Mouse (Mus musculus): ENCODE measurements around the gene Chd6. TPM values are rescaled to one million over a fixed set of nuclear protein-coding genes. Genes with fewer than 3 reads are reported as not detected.

Gene Chd6
- polyA plus RNA-seq, 1 experiment from 2014 or later, result 39.4 TPM

DNA sequence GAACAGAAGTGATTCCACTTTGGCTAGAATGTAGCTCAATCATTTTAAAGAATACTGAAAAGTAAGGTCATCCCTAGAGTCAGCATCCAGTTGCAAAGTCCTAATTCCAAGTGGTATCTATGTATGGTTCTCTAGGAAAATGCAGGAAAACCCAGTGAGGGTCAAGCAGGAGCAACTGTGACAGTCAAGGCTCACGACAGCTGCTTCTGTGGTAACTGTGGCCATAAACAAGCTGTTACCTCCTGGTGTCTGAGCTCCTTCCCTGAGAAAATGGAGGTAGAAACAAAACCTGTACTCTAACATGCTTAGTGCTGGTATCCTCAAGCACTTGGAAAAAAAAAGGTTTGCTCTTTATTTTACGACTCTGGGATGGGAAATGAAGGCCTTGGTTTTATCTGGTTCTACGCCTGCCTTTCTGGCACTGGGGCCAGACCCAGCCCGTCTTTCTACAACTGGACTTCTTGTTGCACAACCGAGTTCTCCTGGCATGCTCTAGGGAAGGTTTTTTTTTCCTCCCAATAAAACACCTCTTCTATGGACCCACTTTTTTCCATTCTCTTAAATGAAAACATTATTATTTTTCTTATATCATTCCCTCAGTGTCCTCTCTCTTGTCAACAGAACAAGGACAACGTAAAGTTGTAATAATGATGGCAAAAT lies 18.0 kb downstream of the Chd6 start:
- no peak overlapping the region for H3K4me3 ChIP-seq (ENCODE audit: low read depth, low read length)
- H3K4me2 ChIP-seq (ENCODE audit: low read depth, severe bottlenecking), result no peak overlapping the region
- H3K27ac ChIP-seq (replicated peaks; ENCODE audit: low read depth, low read length), result no peak overlapping the region
- no peaks in the 10 kb centered on the region for H3K4me1 ChIP-seq (ENCODE audit: control insufficient read depth, insufficient read depth, low read length)
- WGBS, result 86% methylated on average over 6 of the region's 6 CpGs
- no peak overlapping the region for H3K9ac ChIP-seq (ENCODE audit: low read length)
- no peak for ATAC-seq (ENCODE audit: insufficient number of reproducible peaks, low FRiP score, low TSS enrichment, low read depth)
- no peak for DNase-seq (ENCODE audit: low spot score)
- no peaks in the 10 kb centered on the region for H3K36me3 ChIP-seq (ENCODE audit: control insufficient read depth, insufficient read depth, low read length)
- H3K27me3 ChIP-seq (ENCODE audit: control insufficient read depth, insufficient read depth, low read length), result no peaks in the 10 kb centered on the region
- H3K9me3 ChIP-seq (ENCODE audit: control insufficient read depth, low read length), result no peaks in the 10 kb centered on the region

- DNase-seq (ENCODE audit: low spot score) (no peak), ATAC-seq (ENCODE audit: insufficient number of reproducible peaks, low FRiP score, low TSS enrichment, low read depth) (no peak)
- Histone ChIP-seq H3K9ac (ENCODE audit: low read length) (no peak overlapping the region), H3K27ac (replicated peaks; ENCODE audit: low read depth, low read length) (no peak overlapping the region), H3K36me3 (ENCODE audit: control insufficient read depth, insufficient read depth, low read length) (no peaks in the 10 kb centered on the region), H3K4me1 (ENCODE audit: control insufficient read depth, insufficient read depth, low read length) (no peaks in the 10 kb centered on the region), H3K27me3 (ENCODE audit: control insufficient read depth, insufficient read depth, low read length) (no peaks in the 10 kb centered on the region), H3K9me3 (ENCODE audit: control insufficient read depth, low read length) (no peaks in the 10 kb centered on the region), H3K4me3 (ENCODE audit: low read depth, low read length) (no peak overlapping the region), H3K4me2 (ENCODE audit: low read depth, severe bottlenecking) (no peak overlapping the region)
- WGBS, result 62% methylated on average over 3 of the region's 3 CpGs
Observed at GRCm38 (mm10) chr2:161090200-161090599, 18.7 kb downstream of the Chd6 start.

GRCm38 (mm10) chr2:161078590-161078989 lies 30.3 kb downstream of the Chd6 start:
- no peaks in the 10 kb centered on the region for H3K27me3 ChIP-seq (ENCODE audit: control insufficient read depth, insufficient read depth, low read length)
- H3K4me3 ChIP-seq (ENCODE audit: low read depth, low read length), result no peak overlapping the region
- H3K9ac ChIP-seq (ENCODE audit: low read length), result no peak overlapping the region
- DNase-seq (ENCODE audit: low spot score) (no peak), ATAC-seq (ENCODE audit: insufficient number of reproducible peaks, low FRiP score, low TSS enrichment, low read depth) (no peak)
- 94% methylated on average over 2 of the region's 2 CpGs for WGBS
- H3K4me2 ChIP-seq (ENCODE audit: low read depth, severe bottlenecking), result no peak overlapping the region
- no peaks in the 10 kb centered on the region for H3K36me3 ChIP-seq (ENCODE audit: control insufficient read depth, insufficient read depth, low read length)
- H3K27ac ChIP-seq (replicated peaks; ENCODE audit: low read depth, low read length), result no peak overlapping the region
- H3K9me3 ChIP-seq (ENCODE audit: control insufficient read depth, low read length), result no peaks in the 10 kb centered on the region
- H3K4me1 ChIP-seq (ENCODE audit: control insufficient read depth, insufficient read depth, low read length), result no peaks in the 10 kb centered on the region

DNA sequence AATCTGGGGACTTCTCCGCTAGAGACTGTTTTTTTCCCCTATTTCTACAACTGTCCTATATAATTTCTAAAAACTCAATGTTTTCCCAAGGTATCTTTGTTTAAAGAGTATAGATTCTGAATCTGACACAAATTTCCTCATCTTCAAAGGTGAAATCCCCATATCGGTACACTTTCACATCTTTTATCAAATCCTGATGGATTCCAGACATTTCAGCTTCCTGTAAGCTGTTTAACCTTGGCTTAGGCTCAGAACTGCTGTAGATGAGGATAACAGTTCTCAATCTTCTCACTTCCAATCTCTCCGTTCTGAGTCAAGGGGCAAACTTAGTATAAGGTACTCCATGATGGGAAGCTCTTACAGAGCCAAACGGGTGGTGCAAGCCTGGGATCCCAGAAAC lies 32.6 kb downstream of the Chd6 start:
- no peak overlapping the region for H3K4me3 ChIP-seq (ENCODE audit: low read depth, low read length)
- H3K27me3 ChIP-seq (ENCODE audit: control insufficient read depth, insufficient read depth, low read length), result no peaks in the 10 kb centered on the region
- no peak overlapping the region for H3K9ac ChIP-seq (ENCODE audit: low read length)
- H3K4me1 ChIP-seq (ENCODE audit: control insufficient read depth, insufficient read depth, low read length), result no peaks in the 10 kb centered on the region
- no peaks in the 10 kb centered on the region for H3K9me3 ChIP-seq (ENCODE audit: control insufficient read depth, low read length)
- H3K27ac ChIP-seq (replicated peaks; ENCODE audit: low read depth, low read length), result no peak overlapping the region
- ATAC-seq (ENCODE audit: insufficient number of reproducible peaks, low FRiP score, low TSS enrichment, low read depth), result no peak
- H3K4me2 ChIP-seq (ENCODE audit: low read depth, severe bottlenecking), result no peak overlapping the region
- no peaks in the 10 kb centered on the region for H3K36me3 ChIP-seq (ENCODE audit: control insufficient read depth, insufficient read depth, low read length)
- WGBS, result 92% methylated on average over 4 of the region's 4 CpGs
- no peak for DNase-seq (ENCODE audit: low spot score)

- Histone ChIP-seq H3K36me3 (ENCODE audit: control insufficient read depth, insufficient read depth, low read length) (no peaks in the 10 kb centered on the region), H3K9me3 (ENCODE audit: control insufficient read depth, low read length) (no peaks in the 10 kb centered on the region), H3K27ac (replicated peaks; ENCODE audit: low read depth, low read length) (no peak overlapping the region), H3K4me2 (ENCODE audit: low read depth, severe bottlenecking) (no peak overlapping the region), H3K4me1 (ENCODE audit: control insufficient read depth, insufficient read depth, low read length) (no peaks in the 10 kb centered on the region), H3K9ac (ENCODE audit: low read length) (no peak overlapping the region), H3K27me3 (ENCODE audit: control insufficient read depth, insufficient read depth, low read length) (no peaks in the 10 kb centered on the region), H3K4me3 (ENCODE audit: low read depth, low read length) (no peak overlapping the region)
- 93% methylated on average over 5 of the region's 5 CpGs for WGBS
- DNase-seq (ENCODE audit: low spot score) (no peak), ATAC-seq (ENCODE audit: insufficient number of reproducible peaks, low FRiP score, low TSS enrichment, low read depth) (no peak)
Observed at GRCm38 (mm10) chr2:161075553-161075952, 33.3 kb downstream of the Chd6 start.

GRCm38 (mm10) chr2:161066097-161066759 lies 42.6 kb downstream of the Chd6 start:
- no peak overlapping the region for H3K4me2 ChIP-seq (ENCODE audit: low read depth, severe bottlenecking)
- no peaks in the 10 kb centered on the region; the same call in 1 of the 2 replicates for H3K36me3 ChIP-seq (ENCODE audit: control insufficient read depth, insufficient read depth, low read length)
- no peak overlapping the region for H3K27ac ChIP-seq (replicated peaks; ENCODE audit: low read depth, low read length)
- H3K9me3 ChIP-seq (ENCODE audit: control insufficient read depth, low read length), result no peaks in the 10 kb centered on the region
- DNase-seq (ENCODE audit: low spot score), result no peak
- H3K27me3 ChIP-seq (ENCODE audit: control insufficient read depth, insufficient read depth, low read length), result no peaks in the 10 kb centered on the region
- no peak overlapping the region for H3K9ac ChIP-seq (ENCODE audit: low read length)
- 78% methylated on average over 10 of the region's 10 CpGs for WGBS
- H3K4me1 ChIP-seq (ENCODE audit: control insufficient read depth, insufficient read depth, low read length), result no peaks in the 10 kb centered on the region
- no peak for ATAC-seq (ENCODE audit: insufficient number of reproducible peaks, low FRiP score, low TSS enrichment, low read depth)
- no peak overlapping the region for H3K4me3 ChIP-seq (ENCODE audit: low read depth, low read length)

GRCm38 (mm10) chr2:161065594-161065993 lies 43.3 kb downstream of the Chd6 start:
- no peaks in the 10 kb centered on the region for H3K27me3 ChIP-seq (ENCODE audit: control insufficient read depth, insufficient read depth, low read length)
- WGBS, result 95% methylated on average over 2 of the region's 2 CpGs
- H3K4me3 ChIP-seq (ENCODE audit: low read depth, low read length), result no peak overlapping the region
- H3K4me1 ChIP-seq (ENCODE audit: control insufficient read depth, insufficient read depth, low read length), result no peaks in the 10 kb centered on the region
- H3K27ac ChIP-seq (replicated peaks; ENCODE audit: low read depth, low read length), result no peak overlapping the region
- H3K4me2 ChIP-seq (ENCODE audit: low read depth, severe bottlenecking), result no peak overlapping the region
- no peaks in the 10 kb centered on the region; the same call in 1 of the 2 replicates for H3K36me3 ChIP-seq (ENCODE audit: control insufficient read depth, insufficient read depth, low read length)
- ATAC-seq (ENCODE audit: insufficient number of reproducible peaks, low FRiP score, low TSS enrichment, low read depth) (no peak), DNase-seq (ENCODE audit: low spot score) (no peak)
- no peaks in the 10 kb centered on the region for H3K9me3 ChIP-seq (ENCODE audit: control insufficient read depth, low read length)
- H3K9ac ChIP-seq (ENCODE audit: low read length), result no peak overlapping the region

GRCm38 (mm10) chr2:161064836-161065235 lies 44.0 kb downstream of the Chd6 start:
- DNase-seq (ENCODE audit: low spot score) (no peak), ATAC-seq (ENCODE audit: insufficient number of reproducible peaks, low FRiP score, low TSS enrichment, low read depth) (no peak)
- Histone ChIP-seq H3K4me1 (ENCODE audit: control insufficient read depth, insufficient read depth, low read length) (no peaks in the 10 kb centered on the region), H3K27ac (replicated peaks; ENCODE audit: low read depth, low read length) (no peak overlapping the region), H3K4me2 (ENCODE audit: low read depth, severe bottlenecking) (no peak overlapping the region), H3K36me3 (ENCODE audit: control insufficient read depth, insufficient read depth, low read length) (no peaks in the 10 kb centered on the region; the same call in 1 of the 2 replicates), H3K9ac (ENCODE audit: low read length) (no peak overlapping the region), H3K9me3 (ENCODE audit: control insufficient read depth, low read length) (no peaks in the 10 kb centered on the region), H3K27me3 (ENCODE audit: control insufficient read depth, insufficient read depth, low read length) (no peaks in the 10 kb centered on the region), H3K4me3 (ENCODE audit: low read depth, low read length) (no peak overlapping the region)
- 78% methylated on average over 1 of the region's 1 CpGs for WGBS
